Mouse (Mus musculus): Measurements from ENCODE around the gene Tmem186. TPM values are rescaled to one million over a fixed set of nuclear protein-coding genes. Genes with fewer than 3 reads are reported as not detected.

Tmem186 gene
- total and polyA plus RNA-seq, 2 experiments from 2014 or later: 14.8 to 21.8 TPM

GRCm38 (mm10) chr16:8630419-8630818 is 7.1 kb downstream of the Tmem186 start:
- DNase-seq (ENCODE audit: low spot score): no peak
- peaks cover 9% of the 10 kb centered on the region; the same call in 1 of the 2 replicates for H3K36me3 ChIP-seq (replicated peaks; ENCODE audit: control insufficient read depth, insufficient read depth, low read length)
- H3K27me3 ChIP-seq (ENCODE audit: control insufficient read depth, insufficient read depth, low read length): no peaks in the 10 kb centered on the region
- H3K4me1 ChIP-seq (ENCODE audit: control insufficient read depth, insufficient read depth): no peaks in the 10 kb centered on the region
- no peak overlapping the region for H3K9ac ChIP-seq (replicated peaks; ENCODE audit: low read depth, low read length)
- no peaks in the 10 kb centered on the region for H3K9me3 ChIP-seq (replicated peaks; ENCODE audit: control insufficient read depth, low read length)
- ATAC-seq (ENCODE audit: insufficient read depth, low read depth): no peak
- no peak overlapping the region for H3K4me2 ChIP-seq (ENCODE audit: low read depth, low read length)
- TF ChIP-seq CTCF (IDR thresholded peaks at IDR 0.05; ENCODE audit: low read depth) (no peak), EP300 (IDR thresholded peaks at IDR 0.05; ENCODE audit: low read depth) (no peak)
- no peak overlapping the region for H3K27ac ChIP-seq (ENCODE audit: low read depth)
- WGBS: 64% methylated on average over 2 of the region's 2 CpGs
- H3K4me3 ChIP-seq (ENCODE audit: low read depth, low read length): no peak overlapping the region

- 76% methylated on average over 16 of the region's 16 CpGs for WGBS
- H3K9ac ChIP-seq (replicated peaks; ENCODE audit: low read depth, low read length): no peak overlapping the region
- no peak for ATAC-seq (ENCODE audit: insufficient read depth, low read depth)
- H3K36me3 ChIP-seq (replicated peaks; ENCODE audit: control insufficient read depth, insufficient read depth, low read length): 0 out of 2 replicates have a peak, but pooled peaks cover 4% of the 10 kb centered on the region
- H3K4me2 ChIP-seq (ENCODE audit: low read depth, low read length): no peak overlapping the region
- H3K4me3 ChIP-seq (ENCODE audit: low read depth, low read length): no peak overlapping the region
- no peak for DNase-seq (ENCODE audit: low spot score)
- no peaks in the 10 kb centered on the region for H3K27me3 ChIP-seq (ENCODE audit: control insufficient read depth, insufficient read depth, low read length)
- H3K4me1 ChIP-seq (ENCODE audit: control insufficient read depth, insufficient read depth): no peaks in the 10 kb centered on the region
- TF ChIP-seq CTCF (IDR thresholded peaks at IDR 0.05; ENCODE audit: low read depth): no peak
- no peak for TF ChIP-seq EP300 (IDR thresholded peaks at IDR 0.05; ENCODE audit: low read depth)
- no peak overlapping the region for H3K27ac ChIP-seq (ENCODE audit: low read depth)
- no peaks in the 10 kb centered on the region for H3K9me3 ChIP-seq (replicated peaks; ENCODE audit: control insufficient read depth, low read length)
Observed at GRCm38 (mm10) chr16:8620315-8621115, 17.0 kb downstream of the Tmem186 start.

GRCm38 (mm10) chr16:8619659-8620314 is 17.7 kb downstream of the Tmem186 start:
- H3K36me3 ChIP-seq (replicated peaks; ENCODE audit: control insufficient read depth, insufficient read depth, low read length): 0 out of 2 replicates have a peak, but pooled peaks cover 4% of the 10 kb centered on the region
- DNase-seq (ENCODE audit: low spot score) (no peak), ATAC-seq (ENCODE audit: insufficient read depth, low read depth) (no peak)
- no peak overlapping the region for H3K4me3 ChIP-seq (ENCODE audit: low read depth, low read length)
- H3K27ac ChIP-seq (ENCODE audit: low read depth): no peak overlapping the region
- no peaks in the 10 kb centered on the region for H3K4me1 ChIP-seq (ENCODE audit: control insufficient read depth, insufficient read depth)
- WGBS: 77% methylated on average over 10 of the region's 10 CpGs
- no peak overlapping the region for H3K4me2 ChIP-seq (ENCODE audit: low read depth, low read length)
- no peak for TF ChIP-seq EP300 (IDR thresholded peaks at IDR 0.05; ENCODE audit: low read depth)
- TF ChIP-seq CTCF (IDR thresholded peaks at IDR 0.05; ENCODE audit: low read depth): no peak
- H3K9ac ChIP-seq (replicated peaks; ENCODE audit: low read depth, low read length): no peak overlapping the region
- no peaks in the 10 kb centered on the region for H3K27me3 ChIP-seq (ENCODE audit: control insufficient read depth, insufficient read depth, low read length)
- no peaks in the 10 kb centered on the region for H3K9me3 ChIP-seq (replicated peaks; ENCODE audit: control insufficient read depth, low read length)

GRCm38 (mm10) chr16:8613447-8613846 is 24.1 kb downstream of the Tmem186 start:
- TF ChIP-seq EP300 (IDR thresholded peaks at IDR 0.05; ENCODE audit: low read depth) (no peak), CTCF (IDR thresholded peaks at IDR 0.05; ENCODE audit: low read depth) (no peak)
- Histone ChIP-seq H3K36me3 (replicated peaks; ENCODE audit: control insufficient read depth, insufficient read depth, low read length) (no peaks in the 10 kb centered on the region), H3K4me2 (ENCODE audit: low read depth, low read length) (no peak overlapping the region), H3K4me1 (ENCODE audit: control insufficient read depth, insufficient read depth) (no peaks in the 10 kb centered on the region), H3K9ac (replicated peaks; ENCODE audit: low read depth, low read length) (no peak overlapping the region), H3K27ac (ENCODE audit: low read depth) (no peak overlapping the region), H3K4me3 (ENCODE audit: low read depth, low read length) (no peak overlapping the region), H3K9me3 (replicated peaks; ENCODE audit: control insufficient read depth, low read length) (no peaks in the 10 kb centered on the region), H3K27me3 (ENCODE audit: control insufficient read depth, insufficient read depth, low read length) (no peaks in the 10 kb centered on the region)
- 83% methylated on average over 3 of the region's 3 CpGs for WGBS
- DNase-seq (ENCODE audit: low spot score) (no peak), ATAC-seq (ENCODE audit: insufficient read depth, low read depth) (no peak)

- WGBS: 70% methylated on average over 4 of the region's 4 CpGs
- no peaks in the 10 kb centered on the region for H3K9me3 ChIP-seq (replicated peaks; ENCODE audit: control insufficient read depth, low read length)
Observed at GRCm38 (mm10) chr16:8613039-8613438, 24.5 kb downstream of the Tmem186 start.

More at GRCm38 (mm10) chr16:8613039-8613438, 24.5 kb downstream of the Tmem186 start:
- no peak for ATAC-seq (ENCODE audit: insufficient read depth, low read depth)
- TF ChIP-seq EP300 (IDR thresholded peaks at IDR 0.05; ENCODE audit: low read depth) (no peak), CTCF (IDR thresholded peaks at IDR 0.05; ENCODE audit: low read depth) (no peak)
- H3K27ac ChIP-seq (ENCODE audit: low read depth): no peak overlapping the region
- H3K4me2 ChIP-seq (ENCODE audit: low read depth, low read length): no peak overlapping the region
- no peaks in the 10 kb centered on the region for H3K4me1 ChIP-seq (ENCODE audit: control insufficient read depth, insufficient read depth)
- no peaks in the 10 kb centered on the region for H3K36me3 ChIP-seq (replicated peaks; ENCODE audit: control insufficient read depth, insufficient read depth, low read length)
- no peak overlapping the region for H3K9ac ChIP-seq (replicated peaks; ENCODE audit: low read depth, low read length)
- no peak for DNase-seq (ENCODE audit: low spot score)
- no peaks in the 10 kb centered on the region for H3K27me3 ChIP-seq (ENCODE audit: control insufficient read depth, insufficient read depth, low read length)
- H3K4me3 ChIP-seq (ENCODE audit: low read depth, low read length): no peak overlapping the region

Data from heart, postnatal 0 days (tissue).